Mouse (Mus musculus): ENCODE data around the gene Ano10. TPM values are rescaled to one million over a fixed set of nuclear protein-coding genes. Genes with fewer than 3 reads are reported as not detected.

Ano10 gene
- polyA plus RNA-seq, 1 experiment, result 54.4 TPM

DNA sequence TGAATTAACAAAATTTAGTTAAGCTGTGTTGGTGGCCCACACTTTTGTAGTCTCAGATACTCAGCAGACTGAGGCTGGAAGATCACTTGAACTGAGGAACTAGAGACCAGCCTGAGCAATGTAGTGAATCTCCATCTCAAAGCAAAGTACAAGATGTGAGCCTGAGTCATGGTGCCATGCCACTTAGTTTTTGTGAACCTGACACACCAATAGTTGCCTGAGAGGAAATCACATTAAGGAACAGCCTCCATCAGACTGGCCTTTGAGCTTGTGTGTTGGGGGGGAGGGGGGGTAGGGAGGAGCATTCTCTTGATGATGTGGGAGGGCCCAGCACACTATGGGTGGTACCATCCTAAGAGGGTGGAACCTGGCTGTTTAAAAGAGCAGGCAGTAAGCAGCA, 1.2 kb upstream of the Ano10 start:
- Histone ChIP-seq H3K4me1 (ENCODE audit: control insufficient read depth, insufficient read depth, low read length) (peaks cover 4% of the 10 kb centered on the region; the same call in 1 of the 2 replicates), H3K36me3 (ENCODE audit: control insufficient read depth, insufficient read depth, low read length) (no peaks in the 10 kb centered on the region), H3K4me3 (ENCODE audit: insufficient read depth, low read depth, low read length) (no peak overlapping the region), H3K27me3 (replicated peaks; ENCODE audit: control insufficient read depth, insufficient read depth, low read length) (no peaks in the 10 kb centered on the region), H3K27ac (ENCODE audit: insufficient read depth, low read depth, low read length) (no peak overlapping the region)
- no peak for DNase-seq
- TF ChIP-seq CTCF (conservative IDR thresholded peaks at IDR 0.05; ENCODE audit: insufficient read depth, insufficient read length, low read depth, low read length), result no peak
- no peak for TF ChIP-seq POLR2A (IDR thresholded peaks at IDR 0.05; ENCODE audit: low read depth, low read length)

- TF ChIP-seq POLR2A (IDR thresholded peaks at IDR 0.05; ENCODE audit: low read depth, low read length), result no peak
- no peak for TF ChIP-seq CTCF (conservative IDR thresholded peaks at IDR 0.05; ENCODE audit: insufficient read depth, insufficient read length, low read depth, low read length)
- H3K4me1 ChIP-seq (ENCODE audit: control insufficient read depth, insufficient read depth, low read length), result peaks cover 4% of the 10 kb centered on the region; the same call in 1 of the 2 replicates
- no peak overlapping the region for H3K27ac ChIP-seq (ENCODE audit: insufficient read depth, low read depth, low read length)
- WGBS, result under 1% methylated on average over 23 of the region's 23 CpGs
- H3K27me3 ChIP-seq (replicated peaks; ENCODE audit: control insufficient read depth, insufficient read depth, low read length), result no peaks in the 10 kb centered on the region
- no peaks in the 10 kb centered on the region for H3K36me3 ChIP-seq (ENCODE audit: control insufficient read depth, insufficient read depth, low read length)
- H3K4me3 ChIP-seq (ENCODE audit: insufficient read depth, low read depth, low read length), result peak overlapping the region; percentile 82
- no peak for DNase-seq
Measured at GRCm38 (mm10) chr9:122293865-122294241, 370 bp downstream of the Ano10 start.

DNA sequence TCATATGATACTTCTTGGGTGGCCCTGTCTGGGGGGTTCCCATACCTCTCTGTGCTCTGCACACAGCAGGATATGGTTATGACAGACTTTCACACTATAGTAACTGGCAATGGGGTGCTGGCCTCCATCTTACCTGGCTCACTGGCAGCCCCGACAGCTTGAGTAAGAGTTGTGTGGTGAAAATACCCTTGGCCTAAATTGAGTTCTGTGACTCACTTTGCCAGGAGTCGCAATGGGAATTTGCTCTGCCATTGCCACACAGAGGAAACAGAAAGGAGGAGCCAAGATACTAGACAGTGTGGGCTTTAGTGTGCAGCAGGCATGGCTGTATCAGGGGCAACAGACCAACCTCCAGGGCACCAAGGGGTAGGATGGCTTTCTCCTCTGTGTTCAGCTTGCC, 4.0 kb downstream of the Ano10 start:
- peaks cover 10% of the 10 kb centered on the region; the same call in 1 of the 2 replicates for H3K4me1 ChIP-seq (ENCODE audit: control insufficient read depth, insufficient read depth, low read length)
- no peaks in the 10 kb centered on the region for H3K36me3 ChIP-seq (ENCODE audit: control insufficient read depth, insufficient read depth, low read length)
- WGBS, result 96% methylated on average over 2 of the region's 2 CpGs
- no peaks in the 10 kb centered on the region for H3K27me3 ChIP-seq (replicated peaks; ENCODE audit: control insufficient read depth, insufficient read depth, low read length)
- no peak overlapping the region for H3K4me3 ChIP-seq (ENCODE audit: insufficient read depth, low read depth, low read length)
- DNase-seq, result no peak
- TF ChIP-seq CTCF (conservative IDR thresholded peaks at IDR 0.05; ENCODE audit: insufficient read depth, insufficient read length, low read depth, low read length) (no peak), POLR2A (IDR thresholded peaks at IDR 0.05; ENCODE audit: low read depth, low read length) (no peak)
- H3K27ac ChIP-seq (ENCODE audit: insufficient read depth, low read depth, low read length), result no peak overlapping the region

GRCm38 (mm10) chr9:122288416-122288815, 5.8 kb downstream of the Ano10 start:
- peak; percentile 47 for DNase-seq
- WGBS, result 61% methylated on average over 3 of the region's 3 CpGs

GRCm38 (mm10) chr9:122287526-122287925, 6.7 kb downstream of the Ano10 start:
- Histone ChIP-seq H3K4me3 (ENCODE audit: insufficient read depth, low read depth, low read length) (no peak overlapping the region), H3K27me3 (replicated peaks; ENCODE audit: control insufficient read depth, insufficient read depth, low read length) (no peaks in the 10 kb centered on the region), H3K27ac (ENCODE audit: insufficient read depth, low read depth, low read length) (no peak overlapping the region), H3K36me3 (ENCODE audit: control insufficient read depth, insufficient read depth, low read length) (no peaks in the 10 kb centered on the region), H3K4me1 (ENCODE audit: control insufficient read depth, insufficient read depth, low read length) (peaks cover 10% of the 10 kb centered on the region)
- DNase-seq, result no peak
- WGBS, result 96% methylated on average over 3 of the region's 3 CpGs
- TF ChIP-seq POLR2A (IDR thresholded peaks at IDR 0.05; ENCODE audit: low read depth, low read length), result no peak
- TF ChIP-seq CTCF (conservative IDR thresholded peaks at IDR 0.05; ENCODE audit: insufficient read depth, insufficient read length, low read depth, low read length), result no peak

More at GRCm38 (mm10) chr9:122288416-122288815, 5.8 kb downstream of the Ano10 start:
- peaks cover 10% of the 10 kb centered on the region for H3K4me1 ChIP-seq (ENCODE audit: control insufficient read depth, insufficient read depth, low read length)
- H3K27ac ChIP-seq (ENCODE audit: insufficient read depth, low read depth, low read length), result no peak overlapping the region
- no peak overlapping the region for H3K4me3 ChIP-seq (ENCODE audit: insufficient read depth, low read depth, low read length)
- H3K36me3 ChIP-seq (ENCODE audit: control insufficient read depth, insufficient read depth, low read length), result no peaks in the 10 kb centered on the region
- H3K27me3 ChIP-seq (replicated peaks; ENCODE audit: control insufficient read depth, insufficient read depth, low read length), result no peaks in the 10 kb centered on the region
- no peak for TF ChIP-seq CTCF (conservative IDR thresholded peaks at IDR 0.05; ENCODE audit: insufficient read depth, insufficient read length, low read depth, low read length)
- no peak for TF ChIP-seq POLR2A (IDR thresholded peaks at IDR 0.05; ENCODE audit: low read depth, low read length)

DNA sequence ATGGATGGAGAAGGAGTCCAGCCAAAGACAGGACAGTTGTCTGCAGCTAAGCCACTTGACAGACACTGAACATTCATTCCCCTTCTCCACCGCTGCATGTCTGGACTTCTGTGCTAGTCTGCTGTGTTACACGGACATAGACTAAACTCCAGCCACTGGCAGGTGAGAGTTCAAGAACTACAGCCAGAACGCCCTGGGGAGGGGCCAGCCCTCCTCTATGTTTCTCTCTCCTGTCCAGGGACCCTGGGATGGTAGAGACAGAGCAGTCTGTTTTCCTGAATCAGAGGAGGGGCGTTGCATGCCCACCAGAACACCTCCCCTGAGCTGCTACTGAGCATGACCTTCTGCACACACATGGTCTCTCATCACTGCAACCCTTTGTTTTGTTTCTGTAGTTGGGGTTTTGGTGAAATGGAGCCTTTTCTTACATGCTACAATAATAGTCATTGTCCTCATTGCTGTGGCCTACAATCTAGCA, 8.4 kb downstream of the Ano10 start:
- Histone ChIP-seq H3K4me1 (ENCODE audit: control insufficient read depth, insufficient read depth, low read length) (peaks cover 10% of the 10 kb centered on the region), H3K4me3 (ENCODE audit: insufficient read depth, low read depth, low read length) (no peak overlapping the region), H3K27me3 (replicated peaks; ENCODE audit: control insufficient read depth, insufficient read depth, low read length) (no peaks in the 10 kb centered on the region), H3K36me3 (ENCODE audit: control insufficient read depth, insufficient read depth, low read length) (no peaks in the 10 kb centered on the region), H3K27ac (ENCODE audit: insufficient read depth, low read depth, low read length) (no peak overlapping the region)
- no peak for DNase-seq
- TF ChIP-seq POLR2A (IDR thresholded peaks at IDR 0.05; ENCODE audit: low read depth, low read length) (no peak), CTCF (conservative IDR thresholded peaks at IDR 0.05; ENCODE audit: insufficient read depth, insufficient read length, low read depth, low read length) (no peak)
- WGBS, result 33% methylated on average over 4 of the region's 4 CpGs

DNA sequence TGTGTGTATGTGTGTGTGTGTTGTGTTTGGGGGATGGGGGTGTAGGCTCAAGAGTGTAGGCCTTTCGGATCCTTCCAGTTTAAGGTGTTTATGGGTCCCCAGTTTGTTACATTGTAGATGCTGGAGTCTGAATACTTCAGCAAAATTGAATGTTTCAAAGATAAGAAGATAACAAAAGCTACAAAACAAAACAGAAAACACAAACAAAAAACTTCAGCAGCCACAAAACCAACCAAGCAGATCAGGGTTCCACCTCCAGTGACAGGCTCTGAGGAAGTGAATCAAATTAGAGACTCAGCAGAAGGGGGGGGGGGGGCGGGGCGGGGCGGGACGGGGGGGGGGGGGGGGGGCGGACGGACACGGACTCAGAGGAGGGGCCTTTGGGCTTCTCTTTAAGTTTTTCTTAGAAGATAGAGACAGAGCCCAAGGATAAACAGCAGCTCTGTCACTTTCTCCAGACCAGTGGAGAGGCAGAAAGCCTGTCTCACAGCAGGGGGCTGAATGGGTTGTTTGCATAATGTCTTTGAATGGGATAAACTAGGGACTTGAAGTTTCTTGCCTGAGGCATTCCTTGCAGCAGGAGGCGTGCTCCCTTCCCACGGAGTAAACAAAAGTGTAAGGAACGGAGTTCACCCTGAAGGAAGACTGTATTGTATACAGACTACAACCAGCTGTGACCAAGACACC, 8.9 kb downstream of the Ano10 start:
- Histone ChIP-seq H3K4me3 (ENCODE audit: insufficient read depth, low read depth, low read length) (no peak overlapping the region), H3K36me3 (ENCODE audit: control insufficient read depth, insufficient read depth, low read length) (no peaks in the 10 kb centered on the region), H3K4me1 (ENCODE audit: control insufficient read depth, insufficient read depth, low read length) (peaks cover 10% of the 10 kb centered on the region), H3K27me3 (replicated peaks; ENCODE audit: control insufficient read depth, insufficient read depth, low read length) (no peaks in the 10 kb centered on the region), H3K27ac (ENCODE audit: insufficient read depth, low read depth, low read length) (no peak overlapping the region)
- 30% methylated on average over 4 of the region's 11 CpGs for WGBS
- DNase-seq, result peak; percentile 38
- TF ChIP-seq CTCF (conservative IDR thresholded peaks at IDR 0.05; ENCODE audit: insufficient read depth, insufficient read length, low read depth, low read length) (no peak; the same call in 1 of the 2 replicates), POLR2A (IDR thresholded peaks at IDR 0.05; ENCODE audit: low read depth, low read length) (no peak)

Data from kidney, adult 2 months (tissue).